Mouse (Mus musculus) cerebral cortex, adult 2 months (tissue): ENCODE data around the gene Pex11g.

ENCODE experiments used
- WGBS: fragments of 180-500 bp; shearing (Covaris S2); methylation state at CpG from one replicate; pipeline ENCODE4 v1.1.7; 2018; 5-methylcytosine and 5-hydroxymethylcytosine counted together

Gene Pex11g

DNA sequence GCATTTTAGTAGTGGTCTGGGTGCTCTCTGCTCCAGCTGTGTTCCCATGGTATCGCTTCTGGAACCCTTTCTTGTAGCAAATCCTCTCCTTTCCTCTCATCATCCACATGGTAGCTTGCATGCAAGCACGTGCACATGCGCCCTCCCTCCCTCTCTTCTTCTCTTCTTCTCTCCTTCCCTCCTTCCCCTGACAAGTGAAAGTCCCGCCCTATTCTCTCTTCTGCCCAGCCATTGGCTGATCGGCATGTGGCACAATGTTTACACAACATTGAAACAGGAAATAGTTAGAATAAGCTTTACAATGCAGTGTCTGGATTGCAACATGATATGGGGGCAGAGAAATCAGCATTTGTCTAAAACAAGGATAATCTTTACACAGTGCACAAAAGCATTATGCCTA is 14.1 kb upstream of the Pex11g start:
- 61% methylated on average over 5 of the region's 5 CpGs for WGBS

DNA sequence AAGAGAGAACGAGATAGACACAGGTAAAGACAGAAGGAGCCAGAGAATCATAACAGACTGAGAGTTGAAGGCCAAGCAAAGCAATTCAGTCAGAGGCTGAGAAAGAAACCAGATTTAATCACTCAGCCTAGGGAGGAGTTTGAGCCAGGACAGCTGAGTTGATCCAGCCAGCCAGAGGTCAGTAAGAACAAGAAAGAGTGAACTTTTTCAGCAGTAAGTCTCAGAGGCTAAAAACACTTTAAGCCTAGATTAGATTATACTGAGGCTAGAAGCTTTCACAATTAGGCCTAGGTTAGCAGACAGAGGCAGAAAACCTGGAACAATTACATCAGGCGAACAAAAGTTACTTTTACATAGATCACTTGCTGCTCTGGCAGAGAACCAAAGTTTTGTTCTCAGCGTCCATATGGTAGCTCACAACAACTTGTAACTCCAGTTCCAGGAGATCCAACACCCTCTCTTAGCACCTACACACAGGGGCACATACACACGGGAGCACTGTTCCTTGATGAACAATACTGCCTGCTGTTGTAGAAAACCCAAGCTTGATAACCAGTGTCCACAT is 12.8 kb upstream of the Pex11g start:
- 61% methylated on average over 4 of the region's 4 CpGs for WGBS

DNA sequence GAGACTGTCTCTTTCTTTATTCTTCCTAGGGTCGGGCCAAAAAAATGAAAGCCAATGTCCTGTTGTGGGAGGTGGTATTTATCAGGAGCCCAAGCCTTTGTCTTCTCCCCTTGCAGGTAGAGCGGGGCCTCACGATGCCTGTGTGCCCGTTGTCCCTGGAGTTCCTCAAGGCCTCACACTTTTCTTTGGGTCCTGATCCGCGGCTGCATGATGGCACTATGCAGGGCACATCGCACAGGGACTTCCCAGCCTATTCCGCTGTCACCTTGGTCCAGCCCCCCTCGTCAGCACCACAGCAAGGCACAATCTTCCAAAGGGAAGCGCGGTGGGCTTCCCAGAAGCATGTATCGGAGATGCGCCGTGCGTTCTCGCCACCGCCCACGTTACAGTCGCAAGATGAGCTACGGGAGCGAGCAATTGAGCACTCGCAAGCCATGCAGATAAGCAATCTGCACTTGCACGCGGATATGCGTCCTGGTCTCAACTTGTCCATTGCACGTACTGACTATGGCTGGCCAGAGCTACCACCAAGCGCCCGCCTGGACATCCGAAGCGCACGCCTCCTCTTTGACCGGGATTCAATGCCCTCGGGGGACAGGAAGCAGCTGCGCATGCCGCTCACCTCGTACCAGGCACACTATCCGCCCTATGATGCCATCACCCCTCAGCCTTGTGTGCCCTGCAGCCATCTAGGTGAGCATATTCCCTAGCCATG is 8.4 kb upstream of the Pex11g start:
- WGBS: 27% methylated on average over 37 of the region's 37 CpGs

DNA sequence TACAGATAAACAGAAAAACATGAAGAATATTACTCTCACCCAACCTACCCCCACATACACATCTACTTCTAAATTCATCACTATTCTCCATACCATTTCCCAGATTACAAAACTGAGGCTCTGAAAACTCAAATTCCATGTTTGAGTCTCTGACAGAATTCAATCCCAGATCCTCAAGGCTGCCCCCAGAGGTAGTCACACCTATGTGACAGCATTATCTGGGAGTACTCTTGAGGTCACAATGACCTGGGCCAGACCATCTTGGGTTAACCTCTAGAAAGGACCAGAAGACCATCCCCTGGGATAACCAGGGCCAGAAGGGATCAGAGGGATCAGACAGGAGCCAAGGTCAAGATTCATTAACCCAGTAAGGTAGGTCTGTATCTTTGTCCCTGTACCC is 3.1 kb upstream of the Pex11g start, which contains the start of gene Tex45:
Gene Tex45, plus strand, starts transcription at position 301 of the 400 bp plus-strand sequence.

DNA sequence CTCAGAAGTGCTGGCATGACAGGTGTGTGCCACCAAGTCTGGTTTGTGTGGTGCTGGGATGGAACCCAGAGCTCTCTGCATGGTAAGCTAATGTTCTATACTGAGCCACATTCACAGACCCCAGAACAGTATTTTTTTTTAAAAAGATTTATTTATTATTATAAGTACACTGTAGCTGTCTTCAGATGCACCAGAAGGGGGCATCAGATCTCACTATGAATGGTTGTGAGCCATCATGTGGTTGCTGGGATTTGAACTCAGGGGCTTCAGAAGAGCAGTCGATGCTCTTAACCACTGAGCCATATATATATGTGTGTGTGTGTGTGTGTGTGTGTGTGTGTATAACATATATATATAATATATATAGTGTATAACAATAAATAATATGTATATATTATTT is 1.4 kb upstream of the Pex11g start:
- 91% methylated on average over 1 of the region's 1 CpGs for WGBS

DNA sequence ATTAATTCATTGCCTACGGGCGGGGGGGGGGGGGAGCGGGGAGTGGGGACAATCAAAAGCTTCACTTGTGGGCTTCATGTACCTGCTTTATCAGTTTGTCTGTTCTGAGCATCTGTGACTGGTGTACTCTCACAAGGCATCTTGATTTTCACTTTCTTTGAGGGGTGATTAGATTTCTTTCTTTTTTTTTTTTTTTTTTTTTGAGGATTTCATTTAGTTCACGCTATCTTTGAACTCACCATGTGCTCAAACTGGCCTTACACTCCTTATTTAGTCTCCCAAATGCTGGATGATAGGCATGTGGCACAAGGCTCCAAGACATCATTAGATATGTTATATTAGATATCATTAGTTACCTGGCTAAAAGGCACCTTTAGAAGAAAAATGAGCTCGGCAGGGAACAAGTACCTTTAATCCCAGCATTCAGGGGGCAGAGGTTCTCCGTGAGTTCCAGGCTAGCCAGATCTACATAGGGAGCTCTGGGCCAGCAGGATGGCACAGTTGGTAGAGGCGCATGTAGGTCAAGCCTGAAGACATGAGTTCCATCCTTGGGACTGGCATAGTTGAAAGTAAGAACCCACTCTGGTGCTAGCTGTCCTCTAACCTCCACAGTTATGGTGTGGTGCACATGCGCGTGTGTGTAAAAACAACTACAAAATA is 536 bp upstream of the Pex11g start:
- 49% methylated on average over 9 of the region's 9 CpGs for WGBS

DNA sequence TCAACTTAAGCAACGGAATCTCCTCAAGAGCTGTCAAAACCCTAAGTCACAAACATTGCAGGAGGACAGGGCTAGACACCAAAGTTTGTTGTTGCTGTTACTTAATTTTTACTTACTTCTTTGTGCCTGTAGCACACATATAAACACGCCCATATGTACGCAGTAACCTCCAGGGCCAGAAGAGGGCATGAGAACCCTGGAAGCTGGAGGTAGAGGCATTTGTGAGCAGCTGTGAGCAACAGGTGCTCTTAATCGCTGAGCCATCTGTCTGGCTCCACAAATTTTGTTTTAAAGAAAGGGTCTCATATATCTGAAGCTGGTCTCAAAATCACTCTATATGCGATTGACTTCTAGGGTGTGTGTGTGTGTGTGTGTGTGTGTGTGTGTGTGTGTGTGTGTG is 3.2 kb downstream of the Pex11g start:
- 52% methylated on average over 5 of the region's 5 CpGs for WGBS

DNA sequence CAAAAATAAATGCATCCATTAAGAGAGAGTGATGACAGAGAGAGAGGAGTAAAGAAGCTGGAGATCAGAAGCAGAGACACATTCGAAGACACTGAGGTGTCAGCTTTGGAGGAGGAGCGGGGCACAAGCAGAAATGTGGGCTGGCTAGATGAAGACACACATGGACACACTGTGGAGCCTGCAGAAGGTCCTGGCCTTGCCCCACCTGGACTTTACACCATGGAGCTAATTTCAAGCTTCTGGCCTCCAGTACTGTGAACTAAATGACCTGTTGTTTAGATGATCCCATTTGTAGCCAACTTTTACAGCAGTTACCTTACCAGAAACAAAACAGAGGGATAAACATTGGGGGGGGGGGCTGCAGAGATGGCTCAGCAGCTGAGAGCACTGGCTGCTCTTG is 4.2 kb downstream of the Pex11g start:
- WGBS: 94% methylated on average over 2 of the region's 2 CpGs

DNA sequence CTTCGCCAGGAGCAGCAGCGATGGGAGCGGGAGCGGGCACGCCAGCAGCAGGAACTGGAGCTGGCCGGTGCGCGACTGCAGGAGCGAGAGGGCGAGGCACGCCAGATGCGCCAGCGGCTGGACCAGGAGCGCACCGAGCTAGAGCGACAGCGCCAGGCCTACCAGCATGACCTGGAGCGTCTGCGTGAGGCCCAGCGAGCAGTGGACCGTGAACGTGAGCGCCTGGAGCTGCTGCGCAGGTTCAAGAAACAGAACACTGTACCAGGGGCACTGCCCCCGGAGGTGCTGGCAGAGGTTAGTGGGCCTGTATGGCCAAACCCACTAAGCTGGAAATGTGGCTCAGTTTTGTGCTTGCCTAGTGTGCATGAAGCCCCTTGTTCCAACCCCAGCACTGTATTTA is 15.5 kb downstream of the Pex11g start:
- 96% methylated on average over 25 of the region's 25 CpGs for whole genome bisulfite sequencing

DNA sequence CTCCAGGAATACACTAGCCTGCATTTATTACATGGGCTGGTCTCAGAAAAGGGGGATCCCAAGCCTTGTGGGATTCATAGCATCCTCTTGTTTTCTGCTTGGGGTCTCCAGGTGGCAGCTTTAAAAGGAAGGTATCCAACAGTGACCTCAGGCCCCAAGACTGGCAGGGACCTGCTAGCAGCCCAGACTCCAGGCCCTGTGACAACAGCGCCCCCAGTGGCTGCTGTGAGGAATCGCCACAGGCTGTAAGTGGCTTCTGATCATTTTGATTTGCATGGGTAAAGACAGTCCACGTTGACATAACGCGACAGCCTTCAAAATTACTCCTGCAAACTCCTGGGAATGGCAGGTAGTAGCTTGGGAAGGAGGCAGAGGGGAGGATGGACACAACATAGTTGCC is 16.8 kb downstream of the Pex11g start:
- 36% methylated on average over 5 of the region's 5 CpGs for WGBS

DNA sequence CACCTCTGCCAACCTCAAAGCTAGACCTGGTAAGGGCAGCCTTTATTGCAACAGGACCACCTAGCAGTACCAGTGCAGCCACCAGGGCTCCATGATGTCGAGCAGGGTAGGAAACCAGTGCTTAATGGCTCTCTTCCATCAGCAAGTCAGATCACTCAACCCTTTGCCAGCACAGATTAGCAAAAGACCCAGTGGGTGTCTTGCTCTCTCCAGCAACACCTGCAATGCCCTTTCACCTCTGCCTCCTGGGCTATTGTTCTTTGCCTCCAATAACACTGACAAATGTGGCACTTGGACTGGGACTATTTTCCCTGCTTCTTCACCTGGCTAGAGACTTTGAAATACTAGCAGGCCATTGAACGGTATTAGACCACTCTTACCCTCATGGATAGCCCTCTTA is 18.3 kb downstream of the Pex11g start:
- WGBS: 91% methylated on average over 2 of the region's 2 CpGs

DNA sequence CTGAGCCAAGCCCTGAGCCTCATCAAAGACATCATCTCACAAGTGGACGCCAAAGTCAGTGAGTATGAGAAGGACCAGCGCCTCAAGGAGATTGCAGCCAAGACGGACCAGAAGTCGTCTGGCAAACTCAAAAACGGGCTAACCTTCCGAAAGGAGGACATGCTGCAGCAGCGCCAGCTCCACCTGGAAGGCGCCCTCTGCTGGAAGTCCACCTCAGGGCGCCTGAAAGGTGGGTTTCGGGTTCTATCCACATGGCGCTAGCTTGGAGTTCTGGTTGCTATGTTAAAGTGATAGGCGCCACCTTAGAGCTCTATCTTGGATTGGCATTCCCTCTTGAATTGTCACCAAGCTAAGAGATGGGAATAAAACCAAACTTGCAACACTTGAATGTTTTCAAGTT is 28.0 kb downstream of the Pex11g start:
- WGBS: 80% methylated on average over 12 of the region's 12 CpGs

DNA sequence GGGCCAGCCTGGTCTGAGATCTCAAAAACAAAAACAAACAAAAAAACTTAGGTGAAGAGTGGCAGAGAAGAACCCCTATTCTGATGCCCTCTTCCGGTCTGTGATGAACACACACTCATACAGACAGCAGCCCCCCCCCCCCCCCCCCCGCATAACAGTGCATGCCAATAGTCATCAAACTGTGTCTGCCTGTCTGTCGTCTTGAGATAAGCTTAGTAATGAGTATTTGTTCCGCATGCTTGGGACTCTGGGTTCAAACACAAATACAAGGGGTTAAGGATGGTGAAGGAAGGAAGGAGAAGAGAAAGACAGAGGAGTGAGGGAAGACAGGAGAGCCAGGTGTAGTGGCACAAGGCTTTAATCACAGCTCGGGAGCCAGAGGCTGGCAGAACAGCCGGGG is 31.0 kb downstream of the Pex11g start:
- 85% methylated on average over 6 of the region's 6 CpGs for WGBS

DNA sequence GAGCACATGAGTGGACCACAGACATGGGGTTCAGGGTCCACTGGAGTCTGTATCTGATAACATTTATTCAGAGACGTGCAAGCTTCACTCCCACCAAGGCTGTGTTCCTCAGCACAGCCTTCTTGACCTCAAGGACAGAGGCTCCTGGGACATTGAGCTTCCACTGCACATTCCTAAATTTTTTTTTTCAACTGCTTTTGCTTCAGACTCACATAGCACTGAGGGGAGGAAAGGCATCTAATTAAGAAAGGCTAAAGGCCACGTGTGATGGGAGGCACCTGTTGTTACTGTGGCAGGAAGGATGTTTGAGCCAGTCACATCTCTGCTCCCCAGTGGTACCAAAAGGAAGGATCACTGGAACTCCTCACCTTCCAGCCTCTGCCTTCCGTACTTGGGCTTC is 36.4 kb downstream of the Pex11g start:
- WGBS: 86% methylated on average over 3 of the region's 3 CpGs

DNA sequence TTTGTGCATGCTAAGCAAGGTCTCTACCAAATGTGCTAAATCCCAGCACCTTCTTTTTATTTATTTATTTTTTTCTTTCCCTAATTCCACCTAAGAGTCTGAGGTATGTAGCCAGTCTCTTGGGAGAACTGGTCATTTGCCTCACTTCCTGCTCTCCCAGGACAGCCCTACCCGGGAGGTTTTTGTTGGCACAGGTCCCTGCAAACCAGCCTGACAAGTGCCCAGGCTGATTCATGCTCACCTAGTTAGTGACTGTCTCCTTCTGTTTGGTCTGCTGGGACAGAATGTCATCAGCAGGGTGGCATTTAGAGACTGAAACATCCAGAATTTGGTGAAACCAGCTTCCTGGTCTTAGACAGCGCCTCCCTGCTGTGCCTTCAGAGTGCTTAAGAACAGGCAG is 37.5 kb downstream of the Pex11g start:
- WGBS: 45% methylated on average over 2 of the region's 2 CpGs

DNA sequence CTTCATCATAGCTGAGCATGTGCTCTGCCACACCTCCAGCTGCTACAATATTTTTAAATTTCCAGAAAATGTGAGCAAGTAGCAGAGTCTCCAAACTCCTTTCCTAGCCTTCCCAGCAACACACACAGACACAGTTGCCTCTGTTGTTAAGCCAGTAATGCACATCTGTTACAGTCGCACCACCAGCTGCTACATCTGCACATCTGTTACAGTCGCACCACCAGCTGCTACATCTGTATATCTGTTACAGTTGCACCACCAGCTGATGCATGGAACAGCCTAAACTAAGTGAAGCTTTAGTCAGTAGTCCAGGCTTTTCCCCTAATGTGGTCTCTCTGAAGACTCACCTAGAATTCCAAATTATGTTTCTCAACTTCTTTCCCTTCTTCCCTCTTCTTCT is 39.1 kb downstream of the Pex11g start:
- WGBS: 56% methylated on average over 2 of the region's 2 CpGs

DNA sequence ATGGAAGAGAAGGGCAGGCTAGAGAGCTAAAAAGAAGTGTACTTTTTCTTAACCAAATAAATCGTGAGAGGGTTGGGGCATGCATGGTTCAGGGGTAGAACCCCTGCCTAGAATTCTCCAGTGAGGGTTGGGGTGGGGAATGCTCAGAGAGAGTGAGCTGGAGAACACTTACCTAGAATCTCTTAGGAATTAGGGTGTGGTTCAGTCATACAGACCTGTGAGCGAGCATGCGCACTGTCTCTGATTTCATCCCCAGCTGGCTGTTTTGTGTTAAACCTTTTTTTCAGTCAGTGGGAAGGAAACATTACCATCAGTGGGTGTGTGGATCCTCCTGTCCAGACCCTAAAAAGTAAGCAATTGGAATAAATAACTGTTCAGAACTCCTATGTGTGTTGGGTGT is 41.3 kb downstream of the Pex11g start:
- 80% methylated on average over 3 of the region's 3 CpGs for WGBS

DNA sequence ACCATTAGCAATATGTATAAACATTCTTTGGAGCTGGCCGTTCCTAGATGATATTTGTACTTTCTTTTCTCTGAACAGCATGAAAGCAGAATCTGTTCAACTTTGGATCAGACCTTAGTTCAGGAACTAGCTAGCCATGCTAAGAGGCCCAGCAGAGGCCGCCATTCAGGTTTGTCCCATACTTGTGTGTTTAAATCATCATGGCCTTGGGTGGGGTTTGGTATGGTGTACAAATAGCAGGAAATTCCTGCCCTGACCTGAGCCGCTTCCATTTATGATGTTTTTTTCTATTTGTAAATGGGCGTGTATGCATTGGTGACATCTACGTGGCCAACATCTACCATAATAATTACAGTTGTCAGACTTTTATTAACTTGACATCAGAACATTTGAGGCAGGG is 42.3 kb downstream of the Pex11g start:
- 88% methylated on average over 5 of the region's 5 CpGs for WGBS

DNA sequence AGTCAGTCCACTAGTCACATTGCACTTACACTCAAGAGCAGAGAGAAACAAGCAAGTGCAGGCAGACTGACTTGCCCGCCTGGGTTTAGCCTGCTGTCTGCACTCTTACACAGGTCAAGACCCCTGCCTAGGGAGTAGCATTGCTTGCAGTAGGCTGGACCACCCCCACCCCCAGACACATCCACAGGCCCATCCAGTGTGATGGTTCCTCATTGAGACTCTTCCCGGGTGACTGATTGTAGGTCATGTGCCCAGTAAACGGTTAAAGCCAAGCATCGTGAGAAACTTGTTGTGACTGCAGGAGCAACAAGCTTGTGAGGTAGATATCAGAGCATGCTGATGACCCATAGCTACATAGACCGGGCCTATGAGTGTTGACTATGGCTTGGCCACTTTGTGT is 46.0 kb downstream of the Pex11g start:
- 96% methylated on average over 5 of the region's 5 CpGs for WGBS

DNA sequence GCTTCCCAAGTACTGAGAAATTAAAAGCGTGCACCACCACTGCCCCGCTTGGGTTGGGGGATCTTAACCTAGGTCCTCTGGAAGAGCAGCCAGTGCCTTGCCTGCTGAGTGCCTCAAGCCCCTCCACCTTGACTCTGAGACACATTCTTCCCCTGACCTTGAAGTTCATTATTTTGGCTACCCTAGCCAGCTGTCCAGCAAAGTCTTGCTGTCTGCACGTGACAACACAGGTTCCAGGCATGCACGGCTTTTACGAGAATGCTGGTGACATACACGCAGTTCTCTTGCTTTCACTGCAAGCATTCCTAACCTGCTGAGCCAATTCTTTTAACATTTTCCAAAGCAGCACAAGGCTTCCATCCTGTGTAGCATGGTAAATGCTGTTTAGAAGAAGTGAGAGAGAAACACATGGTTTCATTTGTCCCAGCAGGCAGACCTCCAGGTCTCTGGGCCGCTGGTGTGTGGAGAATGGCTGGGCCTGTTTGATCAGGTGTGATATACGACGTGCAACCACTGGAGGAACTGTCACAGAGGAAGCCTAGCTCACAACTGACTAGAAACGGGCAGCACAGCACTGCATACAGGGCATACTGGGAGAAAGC is 47.3 kb downstream of the Pex11g start:
- 83% methylated on average over 10 of the region's 10 CpGs for WGBS

DNA sequence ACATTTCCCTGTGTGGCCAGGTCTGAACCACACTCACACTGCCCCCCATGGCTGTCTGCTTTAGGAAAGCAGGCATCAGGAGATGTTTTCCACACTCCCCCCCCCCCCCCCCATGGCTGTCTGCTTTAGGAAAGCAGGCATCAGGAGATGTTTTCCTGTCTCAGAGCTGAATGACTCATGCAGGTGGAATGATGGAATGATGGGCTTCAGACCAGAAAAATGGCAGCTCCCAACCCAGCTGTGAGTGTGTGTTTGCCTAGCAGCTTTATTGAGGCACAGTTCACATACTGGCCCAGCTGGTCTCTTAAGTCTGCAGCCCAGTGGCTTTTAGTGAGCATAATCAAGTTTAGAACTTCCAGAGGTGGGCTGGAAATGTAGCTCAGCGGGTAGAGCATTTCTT is 49.4 kb downstream of the Pex11g start:
- 88% methylated on average over 1 of the region's 1 CpGs for WGBS

DNA sequence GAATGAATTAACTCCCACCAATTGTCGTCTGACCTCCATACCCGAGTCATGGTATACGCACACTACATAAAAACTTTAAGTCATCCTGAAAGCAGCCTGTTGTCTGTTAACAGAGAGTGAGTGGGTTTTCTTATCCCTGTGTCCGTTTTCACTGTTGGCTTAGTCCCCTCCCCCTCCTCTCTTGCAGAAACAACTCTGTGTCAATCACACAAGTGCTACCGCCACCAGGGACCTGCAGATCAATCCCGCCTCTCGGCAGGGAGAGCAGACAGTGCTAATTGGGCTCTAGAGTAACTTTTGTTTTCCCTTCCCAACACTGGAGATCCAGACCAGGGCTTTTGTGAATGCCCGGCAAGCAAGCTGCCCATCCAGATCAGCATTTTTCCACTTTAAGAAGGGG is 50.0 kb downstream of the Pex11g start:
- WGBS: 51% methylated on average over 8 of the region's 8 CpGs

DNA sequence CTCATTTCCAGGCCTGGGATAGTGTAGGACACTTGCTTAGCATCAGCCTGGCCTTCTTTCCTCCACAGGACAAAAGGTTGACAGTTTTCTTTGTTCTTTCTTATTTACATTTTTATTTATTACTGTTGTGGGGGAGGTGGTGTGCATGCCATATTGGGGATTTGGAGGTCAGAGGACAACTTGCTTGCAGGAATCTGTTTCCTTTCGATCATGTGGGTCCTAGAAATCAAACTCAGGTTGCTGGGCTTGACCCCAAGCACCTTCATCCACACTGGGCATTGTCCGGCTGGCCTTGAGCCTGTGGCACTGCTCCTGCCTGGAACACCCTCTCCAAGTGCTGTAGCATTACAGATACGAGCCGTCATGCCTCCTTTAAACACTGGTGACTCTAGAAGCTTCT is 50.6 kb downstream of the Pex11g start:
- 76% methylated on average over 4 of the region's 4 CpGs for WGBS
